In genomic region chr6:148556484-148556871, GRCm38 (mm10) we compare ENCODE assay signal across 14 mouse cellular contexts.
DNase-seq lines count a peak whose midpoint lies in the region; ATAC-seq and TF ChIP-seq lines count a peak whose summit lies in the region.
"Had no signal": no experiment of that assay in that cellular context is flagged by ENCODE, and none has a peak within 500 bp of the region (broad histone marks: within the 10 kb centered on the region; RNA-seq: fewer than 3 reads in every experiment).

No protein-coding gene starts in this region.

- no peaks in the 10 kb centered on the region; the same call in 1 of the 2 replicates for H3K4me1 ChIP-seq in heart, adult 2 months (ENCODE audit: control insufficient read depth, insufficient read depth, low read length)
- H3K4me1 ChIP-seq in lung, embryonic 15.5 days = peaks cover 11% of the 10 kb centered on the region
- 0 out of 2 replicates have a peak, but pooled peaks cover 9% of the 10 kb centered on the region for H3K4me1 ChIP-seq in heart, embryonic 11.5 days (ENCODE audit: control insufficient read depth, insufficient read depth, low read length)
- H3K4me1 ChIP-seq in midbrain, postnatal 0 days (ENCODE audit: insufficient read depth, low read length) = no peaks in the 10 kb centered on the region

- intact Hi-C loops in heart, adult 2 months (cut with DNase I) = no loop called here
- intact Hi-C loops in heart, postnatal 25 days (cut with DNase I) = loop anchor here (10.0 kb wide), 1 partner anchor 112 kb away; the partner anchor contains the start of gene Tmtc1

- ATAC-seq in lung, embryonic 15.5 days (ENCODE audit: borderline replicate concordance, extremely low read depth, low FRiP score, low TSS enrichment) = no peak; the same call in 1 of the 2 replicates
- ATAC-seq in heart, embryonic 11.5 days (replicated peaks; ENCODE audit: insufficient number of reproducible peaks, low FRiP score, low TSS enrichment) = no peak
- ATAC-seq in midbrain, postnatal 0 days (ENCODE audit: low FRiP score) = no peak
- ATAC-seq: Patski had no signal

- no peaks in the 10 kb centered on the region for H3K79me2 ChIP-seq in heart, adult 2 months (replicated peaks; ENCODE audit: control insufficient read depth, insufficient read depth, low read length)

- peak overlapping the region; percentile 57 for H3K27ac ChIP-seq in heart, adult 2 months
- peak overlapping the region; percentile 89 for H3K27ac ChIP-seq in lung, embryonic 15.5 days
- H3K27ac ChIP-seq in heart, embryonic 11.5 days (ENCODE audit: low read depth, low read length) = peak overlapping the region; percentile 74; the same call in 1 of the 2 replicates
- peak overlapping the region; percentile 19 for H3K27ac ChIP-seq in midbrain, postnatal 0 days (ENCODE audit: low read depth, low read length)

- no peak overlapping the region for H3K9ac ChIP-seq in heart, adult 2 months (ENCODE audit: low read depth, low read length)
- no peak overlapping the region for H3K9ac ChIP-seq in lung, embryonic 15.5 days
- H3K9ac ChIP-seq in heart, embryonic 11.5 days (ENCODE audit: low read depth, low read length) = 0 out of 2 replicates have a peak overlapping the region, but pooled peaks have one; percentile 7
- no peak overlapping the region for H3K9ac ChIP-seq in midbrain, postnatal 0 days (replicated peaks; ENCODE audit: low read length, poor library complexity, severe bottlenecking)

- peak in 1 of 2 experiments; percentile 5 for DNase-seq in heart, adult 2 months
- no peak for DNase-seq in heart, postnatal 25 days (ENCODE audit: low spot score)
- no peak for DNase-seq in lung, postnatal 25 days (ENCODE audit: low spot score)
- DNase-seq in midbrain, postnatal 0 days (ENCODE audit: low spot score) = no peak
- no peak for DNase-seq in cerebellum, adult 11 months
- no peak for DNase-seq in B cell, adult 2 months
- DNase-seq: adrenal gland, adult 8-10 months; kidney, postnatal 25 days; lung, adult 18-20 months; spleen, adult 18-20 months; thymus, postnatal 14 days had no signal

- TF ChIP-seq CTCF in heart, adult 2 months (IDR thresholded peaks at IDR 0.05) = no peak
- no peak for TF ChIP-seq CTCF in midbrain, postnatal 0 days (IDR thresholded peaks at IDR 0.05)

- TF ChIP-seq EP300 in heart, adult 2 months (IDR thresholded peaks at IDR 0.05; ENCODE audit: insufficient read depth, low read depth, low read length) = no peak

- WGBS in heart, adult 2 months = 55% methylated on average over 2 of the region's 2 CpGs
- 55% methylated on average over 2 of the region's 2 CpGs for WGBS in lung, embryonic 15.5 days
- WGBS in heart, embryonic 11.5 days (ENCODE audit: insufficient replicate concordance) = 53% methylated on average over 2 of the region's 2 CpGs
- 80% methylated on average over 2 of the region's 2 CpGs for WGBS in midbrain, postnatal 0 days

- no peak for TF ChIP-seq POLR2A in heart, adult 2 months (IDR thresholded peaks at IDR 0.05; ENCODE audit: insufficient read depth, low read depth, low read length)

- no peaks in the 10 kb centered on the region for H3K36me3 ChIP-seq in heart, adult 2 months (ENCODE audit: control insufficient read depth, insufficient read depth, low read length)
- H3K36me3 ChIP-seq in lung, embryonic 15.5 days = no peaks in the 10 kb centered on the region
- no peaks in the 10 kb centered on the region for H3K36me3 ChIP-seq in heart, embryonic 11.5 days (ENCODE audit: control insufficient read depth, insufficient read depth, low read length)
- H3K36me3 ChIP-seq in midbrain, postnatal 0 days (ENCODE audit: insufficient read depth, low read length) = no peaks in the 10 kb centered on the region

- no peaks in the 10 kb centered on the region for H3K27me3 ChIP-seq in heart, adult 2 months (ENCODE audit: control insufficient read depth, insufficient read depth, low read length)
- H3K27me3 ChIP-seq in lung, embryonic 15.5 days = no peaks in the 10 kb centered on the region
- H3K27me3 ChIP-seq in heart, embryonic 11.5 days (ENCODE audit: control insufficient read depth, insufficient read depth, low read length) = no peaks in the 10 kb centered on the region
- H3K27me3 ChIP-seq in midbrain, postnatal 0 days (ENCODE audit: insufficient read depth, low read length) = no peaks in the 10 kb centered on the region
- H3K27me3 ChIP-seq: Patski had no signal

- H3K4me2 ChIP-seq in lung, embryonic 15.5 days = no peak overlapping the region
- H3K4me2 ChIP-seq in heart, embryonic 11.5 days = peak overlapping the region; percentile 9; the same call in 1 of the 2 replicates
- no peak overlapping the region for H3K4me2 ChIP-seq in midbrain, postnatal 0 days (ENCODE audit: low read depth, low read length, poor library complexity, severe bottlenecking)

- no peak overlapping the region for H3K4me3 ChIP-seq in heart, adult 2 months
- no peak overlapping the region for H3K4me3 ChIP-seq in lung, embryonic 15.5 days
- H3K4me3 ChIP-seq in heart, embryonic 11.5 days (ENCODE audit: low read depth, low read length) = no peak overlapping the region
- no peak overlapping the region for H3K4me3 ChIP-seq in midbrain, postnatal 0 days (ENCODE audit: low read depth, low read length)

- H3K9me3 ChIP-seq in lung, embryonic 15.5 days = no peaks in the 10 kb centered on the region
- H3K9me3 ChIP-seq in heart, embryonic 11.5 days (replicated peaks; ENCODE audit: control insufficient read depth, low read length) = no peaks in the 10 kb centered on the region
- no peaks in the 10 kb centered on the region for H3K9me3 ChIP-seq in midbrain, postnatal 0 days (ENCODE audit: low read length)

Comparison
In these comparisons a context has a peak if more than half of its experiments do, and no peak if none do; other contexts are left out.
1. H3K27ac ChIP-seq: peak in every context shown above with its lines; median percentile 89 in lung, embryonic 15.5 days; 74 in heart, embryonic 11.5 days; 57 in heart, adult 2 months; 19 in midbrain, postnatal 0 days.